In the genomic region with DNA sequence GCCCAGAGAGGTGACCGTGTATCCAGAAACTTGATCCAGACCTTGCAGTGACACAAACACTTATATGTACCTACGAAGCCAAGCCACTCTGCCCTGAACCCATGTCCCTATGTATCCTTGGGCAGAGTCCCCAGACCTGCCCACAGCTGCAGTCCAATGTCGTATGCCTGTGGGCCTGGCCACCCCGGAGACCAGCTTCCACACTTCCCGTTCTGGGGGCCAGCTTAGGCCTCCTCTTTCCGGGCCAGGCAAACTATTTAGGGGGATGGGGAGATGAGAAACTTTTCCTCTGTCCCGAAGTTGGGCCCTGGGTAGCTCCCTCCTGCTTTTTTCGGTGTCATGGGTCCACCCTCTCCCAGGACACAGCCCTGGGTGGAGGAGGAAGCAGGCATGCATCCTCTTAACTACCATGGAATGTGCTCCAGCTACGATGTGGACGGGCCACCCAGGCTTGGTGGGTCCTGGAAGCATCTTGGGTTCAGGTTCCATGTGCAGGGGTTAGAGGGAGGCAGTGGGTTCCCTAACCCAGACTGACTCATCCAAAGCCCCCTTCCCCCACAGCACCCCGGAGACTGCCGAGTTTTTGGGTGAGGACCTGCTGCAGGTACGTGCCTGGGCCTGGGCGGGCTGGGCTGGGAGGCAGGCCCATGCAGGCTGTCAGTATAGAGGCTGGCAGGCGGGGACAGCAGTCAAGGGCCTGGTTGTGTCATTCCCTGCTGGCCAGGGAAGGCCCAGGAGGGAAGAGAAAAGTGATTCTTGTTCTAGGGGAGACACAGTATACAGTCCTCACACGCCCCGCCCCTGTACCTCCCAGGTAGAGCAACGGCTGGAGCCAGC, we compare ENCODE assay signal across 9 mouse cellular contexts. TPM values are rescaled to one million over a fixed set of nuclear protein-coding genes. Genes with fewer than 3 reads are reported as not detected.
A peak's percentile ranks its signal among the peaks of the same experiment; 100 is the strongest.
DNase-seq lines count a peak whose midpoint lies in the region; ATAC-seq and TF ChIP-seq lines count a peak whose summit lies in the region.
"Had no signal": no experiment of that assay in that cellular context is flagged by ENCODE, and none has a peak within 500 bp of the region (broad histone marks: within the 10 kb centered on the region; RNA-seq: fewer than 3 reads in every experiment).

No protein-coding gene starts in this region.

- H3K4me2 ChIP-seq in heart, embryonic 15.5 days: peak overlapping the region; percentile 75
- H3K4me2 ChIP-seq in liver, postnatal 0 days (ENCODE audit: low read depth, low read length): peak overlapping the region; percentile 99
- peak overlapping the region; percentile 86 for H3K4me2 ChIP-seq in stomach, postnatal 0 days (replicated peaks; ENCODE audit: low read depth)

- DNase-seq in liver, postnatal 0 days: peak; percentile 41
- DNase-seq in stomach, postnatal 0 days (ENCODE audit: low spot score): peak; percentile 59
- no peak for DNase-seq in T-cell, adult 2 months (ENCODE audit: low spot score)
- DNase-seq in retina, embryonic 14.5 days (ENCODE audit: low spot score): no peak

- peak overlapping the region; percentile 74 for H3K4me3 ChIP-seq in erythroblast, embryonic 14.5 days (replicated peaks)
- H3K4me3 ChIP-seq in E14TG2a.4 (replicated peaks; ENCODE audit: low read length): peak overlapping the region; percentile 89
- H3K4me3 ChIP-seq in heart, embryonic 15.5 days: peak overlapping the region; percentile 67
- H3K4me3 ChIP-seq in liver, postnatal 0 days (ENCODE audit: low read depth, low read length): peak overlapping the region; percentile 83
- peak overlapping the region; percentile 77 for H3K4me3 ChIP-seq in stomach, postnatal 0 days (ENCODE audit: low read depth, low read length)

- H3K27ac ChIP-seq in heart, embryonic 15.5 days: peak overlapping the region; percentile 64
- peak overlapping the region; percentile 84 for H3K27ac ChIP-seq in liver, postnatal 0 days (ENCODE audit: low read depth)
- H3K27ac ChIP-seq in stomach, postnatal 0 days (replicated peaks): peak overlapping the region; percentile 85

- H3K9ac ChIP-seq in heart, embryonic 15.5 days: peak overlapping the region; percentile 71
- peak overlapping the region; percentile 82 for H3K9ac ChIP-seq in liver, postnatal 0 days (replicated peaks)
- H3K9ac ChIP-seq in stomach, postnatal 0 days (ENCODE audit: low read length): peak overlapping the region; percentile 79

- no peak for ATAC-seq in erythroblast, adult 5-6 weeks (replicated peaks; ENCODE audit: low FRiP score, poor library complexity, severe bottlenecking)
- ATAC-seq in heart, embryonic 15.5 days (replicated peaks; ENCODE audit: insufficient number of reproducible peaks, insufficient read depth, low FRiP score, low read depth): no peak
- ATAC-seq in liver, postnatal 0 days: no peak
- peak; percentile 16 for ATAC-seq in stomach, postnatal 0 days (ENCODE audit: low FRiP score, low TSS enrichment)

- no peaks in the 10 kb centered on the region for H3K9me3 ChIP-seq in erythroblast, embryonic 14.5 days (ENCODE audit: control insufficient read depth, low read length)
- H3K9me3 ChIP-seq in E14TG2a.4 (ENCODE audit: low read length): no peaks in the 10 kb centered on the region
- H3K9me3 ChIP-seq in heart, embryonic 15.5 days (replicated peaks): no peaks in the 10 kb centered on the region
- H3K9me3 ChIP-seq in liver, postnatal 0 days (ENCODE audit: low read length): no peaks in the 10 kb centered on the region
- no peaks in the 10 kb centered on the region for H3K9me3 ChIP-seq in stomach, postnatal 0 days (ENCODE audit: control insufficient read depth, low read length)

- TF ChIP-seq CTCF in E14TG2a.4 (conservative IDR thresholded peaks at IDR 0.05; ENCODE audit: low read length): no peak
- no peak for TF ChIP-seq CTCF in liver, postnatal 0 days (IDR thresholded peaks at IDR 0.05; ENCODE audit: low read depth)
- TF ChIP-seq CTCF in stomach, postnatal 0 days (IDR thresholded peaks at IDR 0.05; ENCODE audit: low read depth): no peak

- no peaks in the 10 kb centered on the region for H3K27me3 ChIP-seq in erythroblast, embryonic 14.5 days (ENCODE audit: control insufficient read depth)
- 0 out of 2 replicates have a peak, but pooled peaks cover 5% of the 10 kb centered on the region for H3K27me3 ChIP-seq in E14TG2a.4 (ENCODE audit: insufficient read depth, low read length)
- no peaks in the 10 kb centered on the region for H3K27me3 ChIP-seq in heart, embryonic 15.5 days
- no peaks in the 10 kb centered on the region for H3K27me3 ChIP-seq in liver, postnatal 0 days (ENCODE audit: insufficient read depth, low read length)
- no peaks in the 10 kb centered on the region for H3K27me3 ChIP-seq in stomach, postnatal 0 days (ENCODE audit: control insufficient read depth, insufficient read depth, low read length)

- WGBS in heart, embryonic 15.5 days: 17% methylated on average over 18 of the region's 18 CpGs
- WGBS in liver, postnatal 0 days (ENCODE audit: insufficient replicate concordance): 26% methylated on average over 18 of the region's 18 CpGs
- WGBS in stomach, postnatal 0 days: 10% methylated on average over 18 of the region's 18 CpGs

- TF ChIP-seq EP300 in liver, postnatal 0 days (IDR thresholded peaks at IDR 0.05; ENCODE audit: low read depth): no peak
- TF ChIP-seq EP300 in stomach, postnatal 0 days (optimal IDR thresholded peaks at IDR 0.05): no peak

- H3K4me1 ChIP-seq in erythroblast, embryonic 14.5 days (ENCODE audit: control insufficient read depth): peaks cover 66% of the 10 kb centered on the region
- peaks cover 75% of the 10 kb centered on the region for H3K4me1 ChIP-seq in E14TG2a.4 (replicated peaks; ENCODE audit: low read depth, low read length)
- peaks cover 61% of the 10 kb centered on the region for H3K4me1 ChIP-seq in heart, embryonic 15.5 days (replicated peaks)
- peaks cover 50% of the 10 kb centered on the region for H3K4me1 ChIP-seq in liver, postnatal 0 days (ENCODE audit: insufficient read depth)
- peaks cover 6% of the 10 kb centered on the region for H3K4me1 ChIP-seq in stomach, postnatal 0 days (replicated peaks; ENCODE audit: control insufficient read depth, insufficient read depth)

- peaks cover 27% of the 10 kb centered on the region for H3K36me3 ChIP-seq in erythroblast, embryonic 14.5 days (ENCODE audit: control insufficient read depth)
- peaks cover 30% of the 10 kb centered on the region for H3K36me3 ChIP-seq in E14TG2a.4 (ENCODE audit: insufficient read depth, low read length)
- peaks cover 30% of the 10 kb centered on the region for H3K36me3 ChIP-seq in heart, embryonic 15.5 days
- H3K36me3 ChIP-seq in liver, postnatal 0 days (replicated peaks; ENCODE audit: insufficient read depth, low read length): peaks cover 17% of the 10 kb centered on the region; the same call in 1 of the 2 replicates
- H3K36me3 ChIP-seq in stomach, postnatal 0 days (ENCODE audit: control insufficient read depth, insufficient read depth, low read length): peaks cover 7% of the 10 kb centered on the region

RNA-seq across cellular contexts. Expression of a gene that starts 1.2 kb away (rescaled TPM):
- polyA plus RNA-seq in erythroblast, embryonic 14.5 days (2012): 13.6 and 16.2 TPM in 2 replicates
- 13.6 and 15.2 TPM in 2 replicates for total RNA-seq in erythroblast, adult 5-6 weeks (2015; ENCODE audit: low replicate concordance)
- total RNA-seq in erythroblast, adult 5-6 weeks (2017; ENCODE audit: low replicate concordance): 4.5 and 8.8 TPM in 2 replicates
- 15.1 and 24.5 TPM in 2 replicates for polyA plus RNA-seq in heart, embryonic 15.5 days (2015; fragmentation: Nextera tagmentation; extraction: Ambion mirVana)
- 7.4 and 8.2 TPM in 2 replicates for polyA plus RNA-seq in liver, postnatal 0 days (2015; fragmentation: Nextera tagmentation; extraction: Ambion mirVana)
- polyA plus RNA-seq in stomach, postnatal 0 days (2015; fragmentation: Nextera tagmentation; extraction: Ambion mirVana): 22.7 and 27.4 TPM in 2 replicates

RNA-seq across cellular contexts. Expression of a gene that starts 1.3 kb away (rescaled TPM):
- polyA plus RNA-seq in erythroblast, embryonic 14.5 days (2012): 0.04 TPM in 1 of 2 replicates, not detected in the other
- total RNA-seq in erythroblast, adult 5-6 weeks (2015; ENCODE audit: low replicate concordance): not detected in 2 replicates
- 0.56 and 0.77 TPM in 2 replicates for total RNA-seq in erythroblast, adult 5-6 weeks (2017; ENCODE audit: low replicate concordance)
- polyA plus RNA-seq in heart, embryonic 15.5 days (2015; fragmentation: Nextera tagmentation; extraction: Ambion mirVana): 0.53 TPM in 1 of 2 replicates, not detected in the other
- polyA plus RNA-seq in liver, postnatal 0 days (2015; fragmentation: Nextera tagmentation; extraction: Ambion mirVana): 0.07 TPM in 1 of 2 replicates, not detected in the other
- 0.27 and 0.28 TPM in 2 replicates for polyA plus RNA-seq in stomach, postnatal 0 days (2015; fragmentation: Nextera tagmentation; extraction: Ambion mirVana)
- total RNA-seq: heart, postnatal 14 days had no signal

RNA-seq across cellular contexts. Expression of a gene that starts 12.9 kb away (rescaled TPM):
- 2.1 and 3.0 TPM in 2 replicates for polyA plus RNA-seq in erythroblast, embryonic 14.5 days (2012)
- 2.7 and 9.4 TPM in 2 replicates for total RNA-seq in erythroblast, adult 5-6 weeks (2015; ENCODE audit: low replicate concordance)
- not detected in 2 replicates for total RNA-seq in erythroblast, adult 5-6 weeks (2017; ENCODE audit: low replicate concordance)
- polyA plus RNA-seq in heart, embryonic 15.5 days (2015; fragmentation: Nextera tagmentation; extraction: Ambion mirVana): 16.2 and 20.4 TPM in 2 replicates
- 1.9 and 2.1 TPM in 2 replicates for polyA plus RNA-seq in liver, postnatal 0 days (2015; fragmentation: Nextera tagmentation; extraction: Ambion mirVana)
- 4.1 and 4.3 TPM in 2 replicates for polyA plus RNA-seq in stomach, postnatal 0 days (2015; fragmentation: Nextera tagmentation; extraction: Ambion mirVana)

RNA-seq across cellular contexts. Expression of a gene that starts 23.8 kb away (rescaled TPM):
- 13.3 and 13.7 TPM in 2 replicates for polyA plus RNA-seq in erythroblast, embryonic 14.5 days (2012)
- 6.5 and 17.1 TPM in 2 replicates for total RNA-seq in erythroblast, adult 5-6 weeks (2015; ENCODE audit: low replicate concordance)
- total RNA-seq in erythroblast, adult 5-6 weeks (2017; ENCODE audit: low replicate concordance): 3.5 and 3.7 TPM in 2 replicates
- 39.7 and 48.4 TPM in 2 replicates for polyA plus RNA-seq in heart, embryonic 15.5 days (2015; fragmentation: Nextera tagmentation; extraction: Ambion mirVana)
- polyA plus RNA-seq in liver, postnatal 0 days (2015; fragmentation: Nextera tagmentation; extraction: Ambion mirVana): 12.9 and 14.8 TPM in 2 replicates
- 35.6 and 39.3 TPM in 2 replicates for polyA plus RNA-seq in stomach, postnatal 0 days (2015; fragmentation: Nextera tagmentation; extraction: Ambion mirVana)

RNA-seq across cellular contexts. Expression of a gene that starts 25.7 kb away (rescaled TPM):
- polyA plus RNA-seq in erythroblast, embryonic 14.5 days (2012): 121 and 168 TPM in 2 replicates
- 46.1 and 56.2 TPM in 2 replicates for total RNA-seq in erythroblast, adult 5-6 weeks (2015; ENCODE audit: low replicate concordance)
- total RNA-seq in erythroblast, adult 5-6 weeks (2017; ENCODE audit: low replicate concordance): 77.5 and 79.0 TPM in 2 replicates
- polyA plus RNA-seq in heart, embryonic 15.5 days (2015; fragmentation: Nextera tagmentation; extraction: Ambion mirVana): 806 and 862 TPM in 2 replicates
- 93.4 and 102 TPM in 2 replicates for polyA plus RNA-seq in liver, postnatal 0 days (2015; fragmentation: Nextera tagmentation; extraction: Ambion mirVana)
- polyA plus RNA-seq in stomach, postnatal 0 days (2015; fragmentation: Nextera tagmentation; extraction: Ambion mirVana): 1,326 and 1,632 TPM in 2 replicates

Comparison
In these comparisons a context has a peak if more than half of its experiments do, and no peak if none do; other contexts are left out.
1. DNase-seq: peak in liver, postnatal 0 days (single experiment) and stomach, postnatal 0 days (single experiment); none in T-cell, adult 2 months (single experiment) and retina, embryonic 14.5 days (single experiment).
2. Peak in every context shown above with its lines, with median percentiles within 50 percentile points of each other: H3K4me3 ChIP-seq, H3K27ac ChIP-seq, H3K4me2 ChIP-seq and H3K9ac ChIP-seq.